Mouse (Mus musculus) c-Kit-negative CD71-positive TER-119-positive erythroid progenitor cells, embryonic 14.5 days (primary cell): Measurements from ENCODE around the gene Pus10.
"Not testable (repeated sequence)": the region's sequence is repeated elsewhere in the genome, so short reads cannot be mapped to it uniquely, and the experiment has no call there.

Experiments
- DNase-seq: peaks from one replicate; pipeline ENCODE4 v3.0.0-alpha.2; 2013; ENCODE audit warnings: low read depth, low spot score

Gene Pus10

GRCm38 (mm10) chr11:23758218-23758617, 92.7 kb downstream of the Pus10 start:
- DNase-seq: no peak

GRCm38 (mm10) chr11:23762635-23763034, 97.2 kb downstream of the Pus10 start:
- no peak for DNase-seq

- not testable (repeated sequence) for DNase-seq
These were observed 101.9 kb downstream of the Pus10 start for GRCm38 (mm10) chr11:23767369-23767768.

GRCm38 (mm10) chr11:23767928-23768327, 102.5 kb downstream of the Pus10 start:
- DNase-seq: no peak

- no peak for DNase-seq
These were observed 103.6 kb downstream of the Pus10 start for GRCm38 (mm10) chr11:23769033-23769432.

GRCm38 (mm10) chr11:23769686-23770509, 104.4 kb downstream of the Pus10 start:
- DNase-seq: no peak

- no peak for DNase-seq
These were observed 105.0 kb downstream of the Pus10 start for GRCm38 (mm10) chr11:23770510-23770759.

GRCm38 (mm10) chr11:23770760-23771506, 105.5 kb downstream of the Pus10 start, which contains the start of gene Rel:
Gene Rel (minus strand): TSS chr11:23770970.
- no peak for DNase-seq

- no peak for DNase-seq
These were observed 106.1 kb downstream of the Pus10 start for GRCm38 (mm10) chr11:23771507-23772097.

- DNase-seq: no peak
These were observed 107.0 kb downstream of the Pus10 start for GRCm38 (mm10) chr11:23772471-23772870.

GRCm38 (mm10) chr11:23778787-23779201, 113.3 kb downstream of the Pus10 start:
- no peak for DNase-seq

- no peak for DNase-seq
These were observed 116.6 kb downstream of the Pus10 start for GRCm38 (mm10) chr11:23782038-23782437.
